Mouse (Mus musculus) right cerebral cortex, postnatal 4 days (tissue): ENCODE measurements around the gene Rbm26.

Experiments used
- DNase-seq: peaks from one replicate; pipeline ENCODE4 v3.0.0-alpha.2; 2022

Rbm26 gene

DNA sequence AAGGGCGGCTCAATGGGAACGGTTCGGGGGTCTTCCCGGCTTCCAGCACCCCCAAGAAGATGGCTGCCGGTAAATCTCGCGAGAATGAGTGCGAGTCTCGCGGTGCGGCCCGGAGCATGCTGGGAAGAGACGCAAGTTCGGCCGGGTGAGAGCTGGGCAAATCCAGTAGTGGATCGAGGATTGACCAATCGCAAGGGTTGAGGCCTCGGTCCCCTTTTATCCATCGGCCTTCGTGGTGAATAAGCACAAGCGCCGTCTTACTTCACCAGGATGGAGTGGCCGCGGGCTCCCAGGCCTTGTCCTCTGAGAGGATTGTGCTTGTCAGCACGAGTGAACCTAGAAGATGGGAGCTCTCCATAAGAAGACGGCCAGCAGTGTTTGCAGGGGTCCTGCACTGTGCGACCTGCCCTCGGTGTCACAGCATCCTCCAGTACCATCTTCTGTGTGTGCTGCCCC, at the start of gene Rbm26:
Gene Rbm26, minus strand, starts transcription at position 90 of the 456 bp plus-strand sequence.
- peak; percentile 93 for DNase-seq

DNA sequence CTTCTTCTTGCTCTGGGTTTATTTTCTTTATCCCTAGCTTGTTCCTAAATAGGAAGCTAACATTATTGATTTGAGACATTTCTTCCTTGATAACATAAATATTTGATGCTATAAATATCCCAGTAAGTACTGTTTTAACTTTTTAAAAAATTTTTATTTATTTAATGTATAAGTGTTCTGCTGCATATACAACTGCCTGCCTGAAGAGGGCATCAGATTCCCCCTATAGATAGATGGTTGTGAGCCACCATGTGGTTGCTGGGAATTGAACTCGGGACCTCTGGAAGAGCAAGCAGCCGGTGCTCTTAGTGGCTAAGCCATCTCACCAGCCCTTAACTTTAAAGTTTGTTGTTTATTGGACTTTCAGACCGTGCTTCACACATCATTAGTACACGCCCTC, 48.7 kb upstream of the Rbm26 start:
- DNase-seq: no peak

DNA sequence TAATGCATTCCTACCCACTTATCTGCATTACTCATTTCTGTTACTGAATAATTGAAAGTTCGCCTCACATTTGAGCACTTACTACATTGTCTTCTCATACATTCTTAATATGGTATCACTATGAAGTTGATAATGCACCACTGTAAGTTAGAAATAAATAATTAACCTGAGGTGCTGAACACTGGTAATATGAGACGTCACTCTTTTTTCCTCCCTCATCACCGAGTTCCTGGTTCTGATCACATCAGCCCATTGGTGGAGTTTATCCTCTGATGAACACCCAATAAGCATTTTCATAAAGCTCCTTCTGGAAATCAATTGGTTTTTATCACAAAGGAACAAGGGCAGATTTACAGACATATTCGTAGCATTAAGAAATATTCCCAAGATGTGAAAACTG, 45.1 kb upstream of the Rbm26 start:
- DNase-seq: no peak

DNA sequence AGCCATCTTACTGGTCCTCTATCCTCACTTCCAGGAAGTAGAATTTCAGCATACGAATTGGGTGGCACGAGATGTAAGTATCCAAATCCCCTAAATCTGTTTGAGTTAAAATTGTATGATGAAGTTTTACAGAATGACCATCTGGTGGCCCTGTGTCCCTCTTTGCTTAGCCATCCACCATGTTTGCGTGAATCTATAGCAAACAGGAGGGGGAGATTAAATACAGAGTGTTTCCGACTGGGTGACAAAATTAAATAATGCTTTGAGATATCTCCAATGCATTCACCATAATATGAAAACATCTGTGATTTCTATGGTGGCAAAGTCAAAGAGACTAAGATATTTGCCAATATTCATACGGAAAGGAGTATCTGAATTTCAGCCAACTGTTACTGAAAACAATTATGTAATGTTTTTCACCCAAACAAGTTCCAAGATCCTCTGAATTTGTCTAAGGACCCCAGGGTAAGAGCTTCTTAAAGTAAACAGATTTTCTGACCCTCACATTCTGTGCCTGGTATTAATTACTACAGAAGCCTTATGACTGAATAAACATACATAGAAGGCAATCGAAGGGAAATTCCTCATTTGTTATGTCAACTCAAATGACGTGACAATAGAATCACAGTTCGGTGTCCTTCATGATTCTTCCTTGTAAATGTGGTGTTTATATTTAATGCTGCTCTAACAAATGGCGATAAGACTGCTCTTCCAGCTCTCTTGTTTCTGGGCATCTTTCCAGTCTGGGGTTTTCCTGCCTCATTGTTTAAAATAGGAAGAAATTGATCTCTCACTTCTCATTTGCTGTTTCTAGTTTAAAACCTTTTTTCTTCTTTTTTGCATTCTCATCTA, 42.6 kb upstream of the Rbm26 start:
- DNase-seq: no peak

DNA sequence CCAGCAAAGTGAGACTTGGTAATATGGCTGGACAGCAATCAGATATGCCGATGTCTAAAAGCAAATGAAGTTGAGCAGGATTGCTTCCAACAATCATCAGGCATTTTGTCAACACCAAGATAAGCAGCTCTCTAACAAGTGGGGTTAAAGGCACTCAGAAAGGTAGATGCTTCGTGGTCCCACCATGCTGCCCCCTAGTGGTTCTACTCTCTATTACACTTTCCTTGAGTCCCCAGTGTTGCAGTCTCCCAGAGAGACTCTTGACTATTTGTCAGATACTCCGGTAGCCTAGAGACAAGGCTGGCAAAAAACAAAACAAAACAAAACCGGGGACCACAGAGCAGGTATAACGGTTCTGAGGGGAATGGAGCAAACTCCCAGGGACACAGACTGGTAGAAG, 21.3 kb upstream of the Rbm26 start:
- no peak for DNase-seq

DNA sequence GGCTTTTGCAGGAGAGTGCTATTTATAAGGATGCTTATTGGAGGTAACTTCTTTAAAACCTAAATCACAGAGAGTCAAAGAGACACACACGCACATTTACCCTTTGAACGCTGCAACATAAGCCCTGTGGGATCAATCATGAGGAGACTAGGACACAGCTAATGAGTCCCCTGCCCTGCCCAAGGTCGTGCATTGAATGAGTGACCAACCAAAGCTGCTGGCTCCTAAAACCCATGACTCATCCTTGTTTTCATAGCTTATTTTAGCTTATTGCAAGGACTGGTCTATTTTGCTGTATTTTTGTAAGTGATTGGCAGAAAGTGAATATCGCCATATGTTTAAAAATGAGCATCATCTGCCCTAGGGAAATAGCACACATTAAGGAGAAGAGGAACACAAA, 17.6 kb upstream of the Rbm26 start:
- DNase-seq: no peak

DNA sequence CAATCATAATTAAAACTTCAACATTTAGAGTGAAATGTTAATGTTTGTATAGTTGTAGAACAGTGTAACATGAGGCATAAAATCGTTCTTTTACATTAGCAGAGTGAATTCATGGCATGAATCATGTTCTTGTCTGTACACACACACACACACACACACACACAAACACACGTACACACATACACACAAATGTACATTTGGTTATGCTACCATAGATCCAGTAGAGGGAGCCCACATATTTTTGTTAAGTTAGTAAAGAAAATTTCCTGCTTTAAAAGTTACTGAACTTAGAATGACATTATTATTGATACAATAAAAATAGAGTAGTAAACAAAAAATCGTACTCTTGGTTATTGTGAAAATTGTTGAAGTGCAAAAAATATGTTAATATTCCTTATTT, 7.7 kb upstream of the Rbm26 start:
- no peak for DNase-seq

DNA sequence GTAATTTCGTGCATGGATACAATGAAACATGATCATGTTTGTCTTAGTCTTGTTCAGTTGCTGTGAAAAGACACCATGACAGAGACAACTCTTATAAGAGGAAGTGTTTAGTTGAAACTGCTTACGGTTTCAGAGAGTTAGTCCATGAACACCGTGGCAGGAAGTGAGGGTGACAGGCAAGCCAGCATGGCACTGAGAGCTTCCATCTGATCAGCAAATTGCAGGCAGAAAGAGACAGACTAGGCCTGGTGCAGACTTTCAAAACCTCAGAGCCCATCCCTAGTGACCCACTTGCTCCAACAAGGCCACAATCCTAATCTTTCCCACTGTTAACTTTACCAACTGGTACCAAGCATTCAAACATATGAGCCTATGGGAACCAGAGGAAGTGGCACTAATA, 5.7 kb upstream of the Rbm26 start:
- no peak for DNase-seq

DNA sequence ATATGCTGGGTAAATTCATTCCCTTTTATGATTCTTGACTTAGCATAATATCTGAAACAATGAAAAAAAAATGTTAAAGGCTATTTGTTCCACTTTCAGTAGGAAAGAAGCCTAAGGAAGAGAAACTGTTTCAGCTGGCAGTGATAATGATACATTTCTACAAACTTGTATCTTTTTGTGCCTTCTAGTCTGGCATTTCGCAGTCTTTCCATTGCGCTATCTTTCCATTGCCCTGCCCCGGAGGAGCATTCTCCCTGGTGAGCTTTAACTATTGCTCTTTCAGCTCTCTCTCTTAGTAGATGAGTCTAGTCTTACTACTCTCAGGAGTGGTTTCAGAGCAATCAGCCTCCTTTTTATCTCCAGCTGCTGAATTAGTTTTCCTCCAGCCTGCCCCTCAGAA, 2.6 kb upstream of the Rbm26 start:
- DNase-seq: no peak

DNA sequence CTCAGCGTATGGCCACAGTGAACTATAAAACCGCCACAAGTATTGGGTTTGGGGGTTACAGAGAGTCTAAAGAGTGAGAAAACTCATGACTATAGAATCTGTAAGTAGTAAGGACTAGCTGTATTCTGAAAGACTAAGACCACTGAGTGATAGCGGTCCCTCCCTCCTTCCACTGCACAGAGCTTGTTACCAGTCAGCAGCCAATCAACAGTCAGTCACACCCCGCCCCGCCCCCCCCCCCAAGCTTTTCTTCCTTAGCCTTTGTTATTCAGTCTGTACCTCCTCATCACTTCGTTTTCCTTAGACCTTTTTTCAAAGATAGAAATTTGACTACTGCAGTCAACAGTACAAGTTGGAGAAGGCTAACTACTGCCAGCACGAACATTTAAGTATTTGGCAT, 1.9 kb upstream of the Rbm26 start:
- DNase-seq: no peak

DNA sequence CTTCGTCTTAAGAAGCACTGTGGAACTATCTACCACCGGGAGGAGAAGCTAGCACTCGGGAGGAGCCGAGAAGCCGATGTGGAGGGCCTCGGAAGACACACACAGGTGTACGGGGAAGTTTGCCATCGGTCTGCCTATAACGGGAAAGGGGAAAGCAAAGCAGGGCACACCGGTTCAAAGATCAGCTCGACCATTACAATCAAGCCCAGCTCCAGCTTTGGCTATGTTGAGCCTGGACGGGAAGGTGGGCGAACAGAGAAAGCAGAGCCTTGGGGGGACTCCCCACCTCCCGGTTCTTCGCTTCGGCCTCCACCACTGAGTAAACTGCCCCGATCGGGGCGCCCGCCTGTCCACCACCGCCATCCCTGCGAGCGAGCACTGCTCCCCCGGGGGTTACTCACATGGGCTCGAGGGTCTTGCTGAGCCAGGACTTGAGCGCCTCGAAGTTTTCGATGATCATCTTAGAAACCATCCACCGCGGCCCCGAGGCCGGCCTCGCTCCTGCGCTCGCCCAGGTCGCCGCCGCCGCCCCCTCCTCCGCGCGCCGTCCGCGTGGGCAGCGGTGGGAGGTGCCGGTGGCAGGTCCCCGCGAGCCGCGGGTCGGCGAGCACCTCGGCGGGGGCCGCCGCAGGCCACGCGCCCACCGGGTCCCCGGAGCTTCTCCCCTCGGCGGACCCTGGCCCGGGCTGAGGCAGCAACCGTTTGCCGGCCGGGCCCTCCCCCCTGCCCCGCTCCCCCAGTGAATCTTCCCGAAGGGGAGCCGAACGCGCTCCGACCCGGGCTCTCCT, 552 bp downstream of the Rbm26 start:
- peak; percentile 45 for DNase-seq

DNA sequence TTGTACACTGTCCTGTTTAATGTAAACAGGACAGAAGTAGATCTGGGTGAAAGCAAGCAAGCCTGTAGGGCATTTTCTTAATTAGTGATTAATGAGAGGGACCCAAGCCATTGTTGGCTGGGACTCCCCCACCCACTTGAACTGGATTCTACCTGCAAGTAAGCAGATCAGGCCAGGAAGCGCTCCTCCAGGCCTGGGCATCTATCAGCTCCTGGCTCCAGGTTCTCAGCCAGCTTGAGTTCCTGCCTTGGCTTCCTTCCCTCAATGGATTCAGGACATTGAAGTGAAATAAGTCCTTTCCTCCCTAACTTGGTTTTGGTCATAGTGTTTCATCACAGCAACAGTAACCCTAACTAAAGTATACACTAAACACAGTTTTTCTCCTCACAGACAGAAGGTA, 9.9 kb downstream of the Rbm26 start:
- DNase-seq: no peak

DNA sequence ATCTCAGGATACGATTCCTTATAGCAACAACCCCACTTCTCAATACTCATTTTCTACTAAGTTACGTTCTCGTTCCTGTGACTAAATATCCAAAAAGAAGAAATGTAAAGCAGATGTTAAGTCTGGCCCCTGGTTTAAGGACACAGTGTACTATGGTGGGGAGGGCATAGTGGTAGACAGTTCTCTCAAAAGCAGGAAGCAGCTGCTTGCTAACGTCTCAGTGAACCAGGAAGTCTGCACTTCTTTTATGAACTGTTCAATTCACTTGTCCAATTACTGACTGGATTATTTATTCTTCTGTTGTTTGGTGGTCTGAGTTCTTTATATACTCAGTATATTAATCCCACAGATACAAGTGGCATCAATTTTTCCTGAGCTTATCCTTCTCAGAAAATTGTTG, 12.3 kb downstream of the Rbm26 start:
- DNase-seq: no peak

DNA sequence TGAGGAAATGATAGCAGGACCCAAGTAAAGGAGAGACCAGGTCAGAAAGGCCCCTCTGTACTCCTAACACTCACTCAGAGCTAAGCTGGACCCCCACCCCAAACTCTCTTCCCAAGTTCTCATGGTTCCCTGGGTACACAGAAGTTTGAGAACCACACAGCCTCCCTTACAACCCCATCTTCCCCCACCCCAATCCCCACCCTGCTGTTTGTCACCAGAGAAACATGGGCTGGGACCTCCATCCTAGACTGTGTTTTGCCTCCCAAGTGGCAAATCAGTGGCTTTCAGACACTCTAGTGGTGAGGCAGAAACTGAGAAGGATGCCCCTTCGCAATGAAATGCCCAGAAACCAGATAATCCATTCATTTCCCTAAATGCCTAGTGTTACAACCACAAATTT, 15.8 kb downstream of the Rbm26 start:
- no peak for DNase-seq

DNA sequence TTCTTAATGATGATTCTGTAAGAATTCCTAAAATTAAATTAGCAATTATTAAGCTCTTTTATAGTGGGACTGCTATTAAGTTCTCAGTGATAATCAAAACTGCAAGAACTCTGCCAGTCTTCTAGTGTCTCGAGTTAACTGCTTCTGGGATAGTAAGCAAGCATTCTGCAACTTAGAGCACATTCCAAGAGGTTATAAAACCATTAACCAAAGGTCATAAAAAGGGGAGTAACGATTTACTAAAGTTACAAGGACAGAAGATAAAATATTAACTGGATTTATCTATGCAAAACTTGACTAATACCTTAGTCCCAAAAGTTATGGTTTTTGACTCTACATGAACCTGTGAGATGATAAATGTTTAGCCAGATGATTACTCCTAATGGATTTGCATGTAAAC, 18.6 kb downstream of the Rbm26 start:
- DNase-seq: no peak

DNA sequence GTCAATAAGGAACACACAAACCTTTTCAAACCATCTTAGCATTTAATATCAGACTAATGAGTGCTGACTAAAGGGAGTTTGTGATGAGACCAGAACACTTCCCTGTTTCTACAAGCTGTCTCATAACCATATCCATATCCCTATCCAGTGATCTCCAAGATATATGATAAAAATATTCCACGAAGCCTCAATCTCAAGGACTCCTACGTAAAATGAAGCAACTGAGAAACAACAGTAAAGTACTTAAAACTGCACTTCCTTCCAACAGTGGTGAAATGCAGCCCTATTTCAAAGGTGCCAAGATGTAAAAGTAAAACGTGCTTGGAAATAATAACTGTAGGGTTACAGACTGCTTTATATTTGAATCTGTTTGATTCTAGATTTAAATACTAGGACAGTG, 43.1 kb downstream of the Rbm26 start:
- DNase-seq: no peak

DNA sequence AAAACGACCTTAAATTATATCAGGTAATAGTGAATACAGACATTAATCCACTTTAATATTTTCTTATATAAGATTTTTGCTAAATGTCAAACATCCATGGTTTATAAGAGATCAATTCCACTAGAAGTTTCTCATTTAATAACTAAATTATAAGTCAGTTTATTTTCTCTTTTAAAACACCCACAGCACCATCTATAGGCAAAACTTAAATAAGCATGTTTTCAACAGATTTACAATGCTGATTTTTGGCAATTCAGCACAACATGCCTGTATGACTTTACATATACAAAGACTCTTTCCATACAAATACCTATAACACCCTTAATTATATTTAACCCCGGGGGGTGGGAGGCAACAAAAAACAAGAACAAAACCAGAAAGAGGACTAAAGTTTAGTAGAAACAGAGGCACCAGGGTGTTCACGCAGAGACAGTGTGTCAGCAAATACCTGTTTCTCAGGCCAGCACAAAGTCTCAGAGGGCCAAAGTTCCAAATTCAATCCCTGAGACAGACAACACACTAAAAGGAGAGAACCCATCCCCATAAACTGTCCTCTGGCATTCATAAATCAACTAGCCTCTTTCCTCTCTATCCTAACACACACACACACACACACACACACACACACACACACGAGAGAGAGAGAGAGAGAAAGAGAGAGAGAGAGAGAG, 49.3 kb downstream of the Rbm26 start:
- DNase-seq: no peak

DNA sequence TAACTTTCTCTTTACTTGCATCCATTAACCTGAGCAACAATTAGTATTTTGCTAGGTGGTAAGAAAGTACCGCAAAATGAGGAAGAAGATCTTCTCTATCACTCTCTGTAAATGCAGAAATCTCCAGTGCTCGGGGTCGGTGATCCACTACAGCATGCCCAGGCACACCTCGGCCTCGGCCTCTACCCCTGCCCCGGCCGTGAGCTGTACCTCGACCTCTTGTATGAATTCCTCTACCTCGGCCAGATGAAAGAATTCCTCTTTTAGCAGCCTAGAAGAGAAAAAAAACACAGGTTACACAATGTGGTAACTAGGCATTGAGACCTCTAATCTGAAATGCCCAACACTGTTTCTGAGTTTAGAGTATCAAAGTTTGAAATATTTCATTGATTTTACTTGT, 52.6 kb downstream of the Rbm26 start:
- no peak for DNase-seq

DNA sequence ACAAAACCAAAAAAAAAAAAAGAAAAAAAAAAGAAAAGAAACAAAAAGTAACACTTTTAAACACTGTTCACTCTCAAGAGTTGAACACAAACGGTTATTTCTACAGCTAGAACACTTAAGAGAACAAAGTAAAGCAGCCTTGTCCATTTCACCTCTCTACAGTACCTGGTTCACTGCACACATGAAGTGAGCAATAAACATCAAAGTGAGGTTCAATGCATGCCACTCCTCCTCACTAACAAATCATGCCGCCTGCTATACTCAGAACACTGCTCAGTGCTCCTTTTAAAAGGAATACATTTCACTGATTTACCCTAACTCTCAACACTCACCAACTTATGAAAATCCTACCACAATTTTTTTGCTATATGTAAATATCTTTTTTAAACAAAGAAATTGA, 61.7 kb downstream of the Rbm26 start:
- DNase-seq: no peak

DNA sequence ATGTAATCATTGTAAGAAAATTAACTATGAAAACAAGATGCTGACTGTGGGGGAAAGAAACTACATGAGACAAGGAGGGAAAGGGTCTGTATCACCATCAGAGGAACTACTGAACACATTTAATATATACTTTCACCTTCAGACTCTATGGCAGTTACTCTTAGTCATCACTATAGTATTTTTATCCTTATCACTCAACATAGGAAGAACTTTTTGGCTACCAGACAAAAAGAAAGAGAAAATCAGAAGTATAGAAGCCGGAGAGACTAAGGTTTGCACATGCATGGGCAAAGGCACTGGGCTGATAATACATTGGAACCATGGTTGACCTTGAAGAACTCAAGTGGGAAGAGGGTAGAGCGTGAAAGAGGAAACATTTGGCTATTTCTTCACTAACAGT, 70.9 kb downstream of the Rbm26 start:
- DNase-seq: no peak

DNA sequence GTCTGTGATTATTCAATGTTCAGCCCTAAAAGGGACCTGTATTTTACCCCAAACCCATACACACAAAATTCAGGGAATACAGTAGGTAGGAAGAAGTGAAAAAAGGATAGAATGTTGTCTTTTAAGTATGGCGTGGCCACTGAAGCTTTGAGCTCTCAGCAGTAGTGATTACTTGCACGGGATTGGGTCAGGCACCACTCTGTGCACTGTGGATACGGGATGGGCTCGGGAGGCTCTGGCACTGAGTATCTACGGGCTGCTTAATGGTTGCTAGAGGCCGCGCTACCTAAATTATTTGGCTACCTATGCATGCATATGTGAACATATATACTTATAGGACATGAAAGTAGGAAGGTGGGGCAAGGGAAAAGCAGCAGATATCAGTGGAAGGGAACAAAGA, 78.3 kb downstream of the Rbm26 start:
- no peak for DNase-seq

DNA sequence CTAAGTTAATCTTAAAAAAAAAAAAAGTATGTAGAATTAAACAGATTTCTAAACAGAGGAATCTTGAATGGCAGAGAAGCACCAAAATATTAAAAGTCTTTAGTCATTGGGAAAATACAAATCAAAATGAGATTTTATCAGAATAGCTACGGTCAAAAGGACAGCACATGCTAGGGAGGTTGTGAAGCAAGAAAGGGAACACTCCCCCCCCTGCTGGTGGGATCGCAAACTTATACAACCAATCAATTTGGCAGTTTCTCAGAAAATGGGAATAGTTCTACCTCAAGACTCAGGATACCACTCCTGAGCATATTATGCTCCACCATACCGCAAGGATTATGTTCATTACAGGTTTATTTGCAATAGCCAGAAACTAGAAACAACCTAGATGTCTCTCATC, 80.9 kb downstream of the Rbm26 start:
- no peak for DNase-seq

DNA sequence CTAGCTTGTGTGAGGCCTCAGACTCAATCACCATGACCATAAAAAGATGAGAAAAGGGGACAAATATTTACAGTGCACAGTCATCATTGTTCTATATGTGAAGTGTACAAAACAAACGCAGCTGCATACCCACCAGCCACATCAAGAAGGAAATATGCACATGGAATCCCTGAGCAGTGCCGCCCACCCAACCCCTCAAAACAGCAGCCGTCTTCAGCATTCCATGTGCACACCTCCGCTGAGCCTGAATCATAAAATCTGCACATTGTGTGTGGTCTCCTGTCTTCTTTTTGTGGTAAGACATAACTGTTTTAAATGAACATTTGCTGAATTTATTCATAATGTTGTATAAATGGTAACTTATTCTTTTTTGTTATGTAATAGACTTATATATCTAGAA, 90.1 kb downstream of the Rbm26 start:
- DNase-seq: no peak
